Mouse (Mus musculus) ES-E14 (cell line): Measurements from ENCODE around the gene Sept6. TPM values are rescaled to one million over a fixed set of nuclear protein-coding genes. Genes with fewer than 3 reads are reported as not detected.

Experiments used
- DNase-seq: peaks from one replicate; pipeline ENCODE4 v3.0.0-alpha.2; 2013; ENCODE audit warnings: low read depth, low spot score
- H3K27ac ChIP-seq: 2 replicates; pipeline ENCODE4 v1.5.1; 2012; ENCODE audit warnings: low read depth, mild to moderate bottlenecking, low read length, moderate library complexity, mixed read lengths; ENCODE audit not compliant: poor library complexity, insufficient read depth, severe bottlenecking
- H3K36me3 ChIP-seq: 2 replicates; pipeline ENCODE4 v1.6.1; 2012; ENCODE audit warnings: mild to moderate bottlenecking, low read length, moderate library complexity, mixed read lengths; ENCODE audit not compliant: control insufficient read depth, poor library complexity, insufficient read depth, severe bottlenecking
- H3K4me1 ChIP-seq, 2 experiments: fragments of 150-350 bp in 1 of 2; sonication (generic) in 1 of 2; 2 replicates each; pipeline ENCODE4 v1.6.1; 2012; ENCODE audit warnings: low read length in 2 of 2, mild to moderate bottlenecking in 1 of 2, mixed read lengths in 1 of 2; ENCODE audit not compliant: control insufficient read depth in 2 of 2, insufficient read depth in 2 of 2, poor library complexity in 1 of 2
- H3K4me3 ChIP-seq, 2 experiments: fragments of 150-350 bp in 1 of 2; sonication (generic) in 1 of 2; 2 replicates each; pipeline ENCODE4 v1.5.1; 2012; ENCODE audit warnings: low read length in 2 of 2, low read depth in 1 of 2, mild to moderate bottlenecking in 1 of 2, mixed read lengths in 1 of 2; ENCODE audit not compliant: insufficient read depth in 1 of 2, poor library complexity in 1 of 2, severe bottlenecking in 1 of 2
- H3K9ac ChIP-seq: 2 replicates; pipeline ENCODE4 v1.6.1; 2012; ENCODE audit warnings: low read depth, mild to moderate bottlenecking, low read length, mixed read lengths; ENCODE audit not compliant: poor library complexity, insufficient read depth, severe bottlenecking
- H3K9me3 ChIP-seq: fragments of 150-350 bp; sonication (generic); 2 replicates; pipeline ENCODE4 v1.6.1; 2012; ENCODE audit warnings: low read depth, mild to moderate bottlenecking, low read length; ENCODE audit not compliant: control insufficient read depth, insufficient read depth
- CHD2 ChIP-seq: IDR thresholded peaks from 2 replicates; pipeline ENCODE4 v1.6.1; 2014; ENCODE audit warnings: mild to moderate bottlenecking, low read depth, low read length, inconsistent platforms
- HCFC1 ChIP-seq: IDR thresholded peaks from 2 replicates; pipeline ENCODE4 v1.6.1; 2012; ENCODE audit warnings: low read length, inconsistent platforms, borderline replicate concordance; ENCODE audit not compliant: insufficient read depth
- MAFK ChIP-seq: IDR thresholded peaks from 2 replicates; pipeline ENCODE4 v1.6.1; 2014; ENCODE audit warnings: mild to moderate bottlenecking, low read depth, low read length, inconsistent platforms; ENCODE audit not compliant: insufficient read depth
- ZC3H11A ChIP-seq: IDR thresholded peaks from 2 replicates; pipeline ENCODE4 v1.6.1; 2012; ENCODE audit warnings: low read depth, mild to moderate bottlenecking, inconsistent platforms, low read length, borderline replicate concordance
- ZNF384 ChIP-seq: IDR thresholded peaks from 2 replicates; pipeline ENCODE4 v1.6.1; 2012; ENCODE audit warnings: low read depth, low read length, inconsistent platforms
- in situ Hi-C, 2 experiments: fragments of 600-800 bp; cut with MboI; formaldehyde crosslinking; loops; one replicate each; pipeline ENCODE4 v1.15.1; 2025; ENCODE audit warnings: low sequenced_read_pairs in 2 of 2, inconsistent platforms in 1 of 2; ENCODE audit not compliant: unreplicated experiment in 2 of 2
- total RNA-seq: library from RNA; depleted of rRNA; stranded (reverse); fragments of 300-350 nt; gene quantifications from 2 replicates; pipeline ENCODE4 v1.2.3, GENCODE M21; 2012

Gene Sept6
- total RNA-seq, 1 experiment, result 6.4 TPM

DNA sequence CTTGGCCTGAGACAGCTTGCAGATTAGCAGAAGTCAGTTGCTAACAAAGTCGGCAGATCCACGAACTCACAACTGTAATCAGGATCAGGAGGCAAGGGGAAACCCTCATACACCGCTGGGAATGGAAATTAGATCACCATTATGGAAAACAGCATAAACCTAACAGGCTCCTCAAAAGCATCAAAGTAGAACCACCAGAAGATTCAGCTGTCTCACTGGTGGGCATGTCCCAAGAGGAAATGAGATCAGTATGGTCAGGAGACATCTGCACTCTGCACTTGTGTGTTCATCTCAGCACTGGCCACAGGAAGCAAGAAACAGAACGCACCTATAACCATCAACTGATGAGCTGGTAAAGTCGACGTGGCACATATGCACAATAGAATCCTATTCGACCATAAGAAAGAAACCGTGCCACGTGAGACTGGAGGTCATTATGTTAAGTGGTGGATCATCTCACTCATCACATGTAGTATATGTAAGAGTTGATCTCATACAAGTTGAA, 26.6 kb upstream of the Sept6 start:
- no peak for DNase-seq
- Histone ChIP-seq H3K9ac (no peak overlapping the region), H3K27ac (no peak overlapping the region), H3K4me3 (no peak overlapping the region), H3K9me3 (no peaks in the 10 kb centered on the region), H3K36me3 (no peaks in the 10 kb centered on the region), H3K4me1 (no peaks in the 10 kb centered on the region)
- in situ Hi-C loops, result loop anchor here in 1 of 2 experiments (25.0 kb wide), 1 partner anchor 481 kb away; no protein-coding TSS in a partner anchor
- TF ChIP-seq CHD2 (no peak), ZNF384 (no peak), HCFC1 (no peak), MAFK (no peak), ZC3H11A (no peak)

DNA sequence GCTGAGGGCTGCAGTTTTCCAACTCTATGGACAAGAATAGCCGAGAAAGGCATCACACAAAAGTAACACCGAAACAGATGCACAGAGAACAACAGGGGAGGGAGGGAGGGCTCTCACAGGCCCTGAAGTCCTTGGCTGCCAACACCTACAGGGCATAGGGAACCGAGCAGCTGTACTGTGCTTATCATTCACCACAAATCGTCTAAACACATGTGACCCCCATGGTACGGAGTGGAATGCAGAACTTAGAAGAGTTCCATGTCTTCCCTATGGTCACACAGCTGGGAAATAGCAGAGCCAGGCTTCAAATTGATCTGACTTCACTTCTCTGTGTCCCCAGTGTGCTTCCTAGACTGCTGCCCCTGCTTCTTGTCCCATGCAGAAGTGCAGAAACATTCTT, 22.3 kb upstream of the Sept6 start:
- TF ChIP-seq ZC3H11A, result no peak
- no peak for TF ChIP-seq MAFK
- no peak for TF ChIP-seq HCFC1
- no peak for TF ChIP-seq CHD2
- TF ChIP-seq ZNF384, result no peak
- Histone ChIP-seq H3K27ac (no peak overlapping the region), H3K4me1 (no peaks in the 10 kb centered on the region), H3K36me3 (no peaks in the 10 kb centered on the region), H3K9ac (no peak overlapping the region), H3K4me3 (no peak overlapping the region), H3K9me3 (no peaks in the 10 kb centered on the region)
- no peak for DNase-seq
- in situ Hi-C loops, result loop anchor here in 1 of 2 experiments (25.0 kb wide), 1 partner anchor 477 kb away; no protein-coding TSS in a partner anchor

DNA sequence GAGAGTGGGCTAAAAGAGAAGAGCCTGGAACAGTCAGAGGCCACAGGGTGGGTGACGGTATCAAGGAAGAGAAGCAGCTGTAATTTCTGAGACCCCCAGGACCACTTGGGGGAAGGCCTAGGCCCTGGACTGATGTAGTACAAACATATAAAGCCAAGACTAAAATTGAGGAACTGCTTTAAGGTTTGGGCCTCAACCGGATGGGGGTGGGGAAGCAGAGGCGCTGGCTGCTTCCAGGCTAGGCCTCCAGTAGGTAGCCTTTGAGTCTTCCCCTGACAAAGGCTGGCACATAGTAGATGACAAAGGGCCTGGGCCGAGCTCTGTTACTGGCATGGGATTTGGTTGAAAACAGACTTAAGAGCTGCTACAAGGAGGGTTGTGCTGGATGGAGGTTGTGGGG, 555 bp downstream of the Sept6 start:
- peaks cover 0 to 1% of the 10 kb centered on the region in 2 experiments; a peak in 1 of 4 replicates for H3K4me1 ChIP-seq
- no peaks in the 10 kb centered on the region for H3K9me3 ChIP-seq
- H3K4me3 ChIP-seq, result no peak overlapping the region
- H3K36me3 ChIP-seq, result no peaks in the 10 kb centered on the region
- TF ChIP-seq HCFC1 (no peak), MAFK (no peak), ZC3H11A (no peak), CHD2 (no peak), ZNF384 (no peak)
- no peak for DNase-seq
- H3K9ac ChIP-seq, result no peak overlapping the region
- in situ Hi-C loops, result no loop called here
- no peak overlapping the region for H3K27ac ChIP-seq

DNA sequence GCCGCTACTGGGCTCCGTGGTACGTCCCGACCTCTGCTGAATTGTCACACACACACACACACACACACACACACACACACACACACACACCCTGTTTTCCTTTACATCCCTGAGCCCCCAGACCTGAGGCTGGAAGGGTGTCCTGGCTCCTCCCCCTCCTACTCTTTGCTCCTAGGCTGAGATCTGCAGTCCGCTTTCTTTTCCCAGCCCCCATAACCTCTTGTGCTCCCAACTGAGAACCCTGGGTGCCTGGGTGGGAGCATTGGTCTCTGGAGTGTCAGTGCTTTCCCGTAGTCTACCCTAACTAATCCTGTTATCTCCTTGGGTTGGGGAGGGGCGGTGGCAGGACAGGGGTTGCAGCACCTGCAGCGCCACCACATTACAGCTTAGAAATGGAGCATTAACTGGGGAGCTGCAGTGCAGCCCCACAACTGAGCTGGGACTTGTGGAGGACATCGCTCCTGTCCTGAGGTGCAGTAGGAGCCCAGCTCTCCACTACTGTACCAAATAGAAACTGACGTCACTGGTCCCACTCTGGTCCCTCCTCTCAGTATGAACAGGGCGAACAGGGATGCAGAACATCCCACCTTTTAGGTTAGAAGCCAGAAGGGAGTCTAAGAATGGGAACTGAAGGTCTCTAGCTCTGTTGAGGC, 1.7 kb downstream of the Sept6 start:
- H3K4me1 ChIP-seq, result peaks cover 0 to 1% of the 10 kb centered on the region in 2 experiments; a peak in 1 of 4 replicates
- H3K9me3 ChIP-seq, result no peaks in the 10 kb centered on the region
- in situ Hi-C loops, result no loop called here
- H3K27ac ChIP-seq, result no peak overlapping the region
- H3K4me3 ChIP-seq, result peak overlapping the region; percentile 84 to 85
- TF ChIP-seq CHD2 (no peak), MAFK (no peak), HCFC1 (no peak), ZNF384 (no peak), ZC3H11A (no peak)
- no peak overlapping the region for H3K9ac ChIP-seq
- no peaks in the 10 kb centered on the region for H3K36me3 ChIP-seq
- no peak for DNase-seq
